18 mouse cellular contexts compared by ENCODE assay signal in genomic region chr10:124146751-124147469, GRCm38 (mm10).
A peak's percentile ranks its signal among the peaks of the same experiment; 100 is the strongest.
DNase-seq lines count a peak whose midpoint lies in the region; ATAC-seq and TF ChIP-seq lines count a peak whose summit lies in the region.
"Had no signal": no experiment of that assay in that cellular context is flagged by ENCODE, and none has a peak within 500 bp of the region (broad histone marks: within the 10 kb centered on the region; RNA-seq: fewer than 3 reads in every experiment).

No protein-coding gene starts in this region.

- peak; percentile 41 to 48 for DNase-seq in cerebellum, postnatal 10 days
- DNase-seq in cerebellum, adult 9-11 months = no peak
- DNase-seq in heart, adult 11 months = peak; percentile 79
- DNase-seq in heart, embryonic 10.5 days (ENCODE audit: low spot score) = no peak
- DNase-seq in layer of hippocampus, adult 2 months (ENCODE audit: low spot score in 2 of 2) = no peak
- DNase-seq in layer of hippocampus, adult 9-11 months = no peak
- DNase-seq in heart, postnatal 0 days (ENCODE audit: low spot score) = peak; percentile 20
- DNase-seq in right cerebral cortex, postnatal 25 days = no peak
- DNase-seq: adrenal gland, adult 8-10 months; gastrocnemius, adult 2 months; kidney, adult 2 months; kidney, postnatal 10 days; lung, adult 18-20 months; right cerebral cortex, postnatal 14 days; thymus, postnatal 36 days had no signal

- H3K36me3 ChIP-seq in heart, embryonic 10.5 days = no peaks in the 10 kb centered on the region
- no peaks in the 10 kb centered on the region for H3K36me3 ChIP-seq in heart, postnatal 0 days (replicated peaks; ENCODE audit: control insufficient read depth, insufficient read depth, low read length)

- H3K4me1 ChIP-seq in heart, embryonic 10.5 days = no peaks in the 10 kb centered on the region
- H3K4me1 ChIP-seq in heart, postnatal 0 days (ENCODE audit: control insufficient read depth, insufficient read depth) = peaks cover 10% of the 10 kb centered on the region; the same call in 1 of the 2 replicates

- TF ChIP-seq CTCF in layer of hippocampus, adult 2 months (conservative IDR thresholded peaks at IDR 0.05) = 0 out of 2 replicates have a peak, but pooled peaks have one; percentile 4
- TF ChIP-seq CTCF in heart, postnatal 0 days (IDR thresholded peaks at IDR 0.05; ENCODE audit: low read depth) = no peak

- 0 out of 2 replicates have a peak overlapping the region, but pooled peaks have one; percentile 5 for H3K9ac ChIP-seq in heart, postnatal 0 days (replicated peaks; ENCODE audit: low read depth, low read length)

- H3K4me3 ChIP-seq in heart, embryonic 10.5 days = no peak overlapping the region
- H3K4me3 ChIP-seq in layer of hippocampus, adult 2 months = no peak overlapping the region
- H3K4me3 ChIP-seq in heart, postnatal 0 days (ENCODE audit: low read depth, low read length) = no peak overlapping the region
- H3K4me3 ChIP-seq: gastrocnemius, adult 2 months; myocyte had no signal

- H3K9me3 ChIP-seq in heart, embryonic 10.5 days = no peaks in the 10 kb centered on the region
- no peaks in the 10 kb centered on the region for H3K9me3 ChIP-seq in heart, postnatal 0 days (replicated peaks; ENCODE audit: control insufficient read depth, low read length)

- H3K4me2 ChIP-seq in heart, postnatal 0 days (ENCODE audit: low read depth, low read length) = peak overlapping the region; percentile 46

- peak; percentile 33; the same call in 1 of the 2 replicates for ATAC-seq in heart, postnatal 0 days (ENCODE audit: insufficient read depth, low read depth)
- ATAC-seq: inflammation-experienced regulatory T-cells, adult 6 months; Patski had no signal

- TF ChIP-seq EP300 in heart, postnatal 0 days (IDR thresholded peaks at IDR 0.05; ENCODE audit: low read depth) = no peak

- WGBS in heart, embryonic 10.5 days = 64% methylated on average over 9 of the region's 9 CpGs
- WGBS in heart, postnatal 0 days = 41% methylated on average over 9 of the region's 9 CpGs

- H3K27me3 ChIP-seq in heart, embryonic 10.5 days (ENCODE audit: insufficient read depth, poor library complexity, severe bottlenecking) = no peaks in the 10 kb centered on the region
- H3K27me3 ChIP-seq in heart, postnatal 0 days (ENCODE audit: control insufficient read depth, insufficient read depth, low read length) = no peaks in the 10 kb centered on the region
- H3K27me3 ChIP-seq: Patski had no signal

- no peak overlapping the region for H3K27ac ChIP-seq in heart, embryonic 10.5 days
- no peak overlapping the region for H3K27ac ChIP-seq in layer of hippocampus, adult 2 months
- H3K27ac ChIP-seq in heart, postnatal 0 days (ENCODE audit: low read depth) = 0 out of 2 replicates have a peak overlapping the region, but pooled peaks have one; percentile 13
- H3K27ac ChIP-seq: gastrocnemius, adult 2 months had no signal

Comparison
In these comparisons a context has a peak if more than half of its experiments do, and no peak if none do; other contexts are left out.
1. DNase-seq: peak in cerebellum, postnatal 10 days (2 of 2), heart, adult 11 months (single experiment) and heart, postnatal 0 days (single experiment); none in cerebellum, adult 9-11 months (single experiment), heart, embryonic 10.5 days (single experiment), layer of hippocampus, adult 2 months (0 of 2), layer of hippocampus, adult 9-11 months (single experiment) and right cerebral cortex, postnatal 25 days (single experiment).